Mouse (Mus musculus): ENCODE results near the gene Susd1.

DNA sequence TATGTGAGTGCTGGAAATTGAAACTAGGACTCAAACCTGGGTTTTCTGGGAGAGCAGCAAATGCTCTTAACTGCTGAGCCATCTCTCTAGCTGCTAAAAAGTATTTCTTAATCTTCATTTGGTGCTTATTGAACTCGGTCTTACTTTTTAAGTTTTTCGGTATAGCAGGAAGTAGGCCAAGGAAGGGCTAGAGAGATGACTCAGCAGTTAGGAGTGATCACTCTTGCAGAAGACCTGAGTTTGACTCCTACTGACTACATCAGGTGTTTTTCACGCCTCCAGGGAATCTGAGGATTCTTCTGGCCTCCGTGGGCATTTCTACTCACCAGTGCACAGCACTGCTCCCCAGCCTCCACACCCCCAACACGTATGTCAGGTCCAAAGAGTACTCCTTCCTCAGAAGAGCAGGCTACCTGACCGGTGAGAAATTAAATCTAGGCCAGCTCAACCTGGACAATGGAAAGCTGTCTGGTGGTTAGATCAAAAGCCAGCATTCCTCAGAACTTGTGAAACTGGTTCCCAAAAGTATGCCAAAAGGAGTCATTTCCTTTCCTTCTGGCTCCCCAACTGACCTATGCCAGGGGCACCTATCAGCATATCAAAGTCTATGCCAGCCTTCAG, 11.9 kb upstream of the Susd1 start:
- TF ChIP-seq CTCF (IDR thresholded peaks at IDR 0.05; ENCODE audit: low read depth, low read length) (no peak), POLR2A (IDR thresholded peaks at IDR 0.05; ENCODE audit: insufficient read depth, low read length) (no peak), EP300 (IDR thresholded peaks at IDR 0.05; ENCODE audit: insufficient read depth, low read depth, low read length) (no peak)
